Mouse (Mus musculus) common myeloid progenitor, adult 5-6 weeks (primary cell): ENCODE results near the gene Afm. TPM values are rescaled to one million over a fixed set of nuclear protein-coding genes. Genes with fewer than 3 reads are reported as not detected.

Source experiments
- ATAC-seq: replicated peaks from 2 replicates; pipeline ENCODE4 v1.8.0; 2016; ENCODE audit warnings: low read depth, mild to moderate bottlenecking, moderate TSS enrichment, inconsistent platforms; ENCODE audit not compliant: poor library complexity, severe bottlenecking
- total RNA-seq: library from RNA; stranded (forward); fragments of 200-1000, 187-1606 nt; gene quantifications from 2 replicates; pipeline ENCODE4 v1.2.3, GENCODE M21; 2017

The Afm gene
- not detected in 2 replicates for total RNA-seq

DNA sequence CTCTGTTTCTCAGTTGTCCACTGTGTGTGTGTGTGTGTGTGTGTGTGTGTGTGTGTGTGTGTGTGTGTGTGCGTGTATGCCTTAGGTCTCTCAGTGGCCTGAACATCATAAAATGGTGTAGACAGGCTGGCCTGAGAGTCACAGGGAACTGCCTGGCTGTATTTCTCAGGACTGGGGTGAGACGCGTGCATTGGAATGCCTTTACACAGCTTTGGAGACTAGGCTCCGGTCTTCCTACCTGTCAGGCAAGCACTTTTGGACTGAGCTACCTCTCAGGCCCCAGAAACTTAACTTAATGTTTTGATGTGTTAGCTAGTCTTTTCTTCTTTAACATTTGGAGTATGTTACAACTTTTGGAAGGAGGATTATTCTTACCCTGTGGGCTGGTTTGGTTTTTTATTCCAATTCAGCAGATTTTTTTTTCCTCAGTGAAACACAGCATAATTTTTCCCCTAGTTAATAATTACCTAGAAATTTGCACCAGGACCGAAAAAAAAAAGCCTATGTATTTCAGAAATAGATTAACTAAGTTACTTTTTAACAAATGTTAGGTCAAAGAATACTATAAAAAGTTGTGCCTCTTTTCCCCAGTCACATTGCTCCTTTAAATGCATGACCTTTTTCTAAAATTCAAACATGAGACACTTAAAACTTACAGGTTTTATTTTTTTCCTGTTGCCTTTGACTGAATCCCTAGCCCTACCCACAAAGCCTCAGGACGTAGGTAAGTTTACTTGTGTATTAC lies at the start of gene Afm:
Gene Afm, plus strand, starts transcription at position 577 of the 745 bp plus-strand sequence.
- no peak for ATAC-seq

DNA sequence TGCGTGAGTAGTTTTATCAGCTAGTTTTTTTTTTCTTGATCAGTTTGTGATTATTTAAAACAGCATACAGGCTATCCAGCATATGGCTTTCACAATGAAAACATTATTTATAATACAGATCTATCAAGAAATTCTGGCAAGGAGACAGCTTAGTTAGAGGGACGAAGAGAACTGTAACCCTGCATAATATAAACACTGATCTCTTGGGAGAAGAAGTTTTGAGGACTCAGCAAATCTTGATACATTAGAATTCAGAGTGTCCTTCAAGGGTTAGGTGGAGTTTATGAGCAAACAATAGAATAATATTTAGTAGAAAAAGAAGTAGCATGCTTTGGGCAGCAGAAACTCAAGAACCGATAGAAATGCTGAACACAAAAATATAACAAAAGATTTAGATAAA lies 47.9 kb upstream of the Afm start:
- no peak for ATAC-seq

DNA sequence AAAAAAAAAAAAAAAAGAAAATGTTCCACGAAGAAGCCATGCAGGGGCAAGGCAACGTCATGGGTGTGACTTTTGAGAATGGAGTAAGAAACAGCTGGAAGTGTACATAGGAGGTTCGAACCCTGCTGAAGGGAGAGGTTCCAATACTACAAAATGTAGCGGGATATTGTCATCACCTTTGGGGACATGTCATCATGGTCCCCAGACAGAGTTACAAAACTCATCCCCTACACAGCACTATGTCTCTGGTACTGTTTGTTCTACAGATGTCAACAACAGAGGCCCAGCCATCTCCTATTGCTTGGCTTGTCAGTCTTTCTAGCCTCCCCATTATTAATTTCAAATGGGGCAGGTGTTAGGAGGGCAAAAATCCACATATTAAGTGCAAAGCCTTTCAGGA lies 44.8 kb upstream of the Afm start:
- ATAC-seq, result no peak

DNA sequence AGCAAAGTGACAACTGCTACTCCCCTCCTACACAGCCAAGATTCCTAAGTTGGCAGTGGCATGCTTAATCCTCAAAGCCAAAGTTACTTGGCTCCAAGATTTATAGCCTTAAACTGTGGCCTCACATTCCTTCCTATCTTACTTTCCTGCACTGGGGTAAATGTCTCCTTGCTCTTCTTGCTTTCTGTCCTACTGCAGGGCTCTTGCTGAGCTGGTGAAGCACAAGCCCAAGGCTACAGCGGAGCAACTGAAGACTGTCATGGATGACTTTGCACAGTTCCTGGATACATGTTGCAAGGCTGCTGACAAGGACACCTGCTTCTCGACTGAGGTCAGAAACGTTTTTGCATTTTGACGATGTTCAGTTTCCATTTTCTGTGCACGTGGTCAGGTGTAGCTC lies 44.4 kb upstream of the Afm start:
- no peak for ATAC-seq

DNA sequence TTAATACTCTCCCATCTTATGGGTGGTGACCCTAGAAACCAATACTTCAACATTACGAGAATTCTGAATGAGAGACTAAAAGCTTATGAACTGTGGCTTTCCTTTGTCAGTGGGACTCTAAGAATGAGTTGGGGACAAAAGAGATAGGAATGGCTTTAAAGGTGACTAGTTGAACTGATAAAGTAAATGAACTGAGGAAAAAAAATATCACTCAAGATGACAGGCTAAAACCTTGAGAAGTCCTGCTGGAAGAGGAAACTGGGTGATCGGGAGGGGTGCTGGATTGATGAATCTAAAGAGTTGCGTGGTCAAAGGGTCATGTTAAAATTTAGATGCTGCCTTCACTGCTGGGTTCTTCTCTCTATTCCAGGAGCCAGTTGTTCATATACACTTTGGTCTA lies 42.0 kb upstream of the Afm start:
- no peak for ATAC-seq

DNA sequence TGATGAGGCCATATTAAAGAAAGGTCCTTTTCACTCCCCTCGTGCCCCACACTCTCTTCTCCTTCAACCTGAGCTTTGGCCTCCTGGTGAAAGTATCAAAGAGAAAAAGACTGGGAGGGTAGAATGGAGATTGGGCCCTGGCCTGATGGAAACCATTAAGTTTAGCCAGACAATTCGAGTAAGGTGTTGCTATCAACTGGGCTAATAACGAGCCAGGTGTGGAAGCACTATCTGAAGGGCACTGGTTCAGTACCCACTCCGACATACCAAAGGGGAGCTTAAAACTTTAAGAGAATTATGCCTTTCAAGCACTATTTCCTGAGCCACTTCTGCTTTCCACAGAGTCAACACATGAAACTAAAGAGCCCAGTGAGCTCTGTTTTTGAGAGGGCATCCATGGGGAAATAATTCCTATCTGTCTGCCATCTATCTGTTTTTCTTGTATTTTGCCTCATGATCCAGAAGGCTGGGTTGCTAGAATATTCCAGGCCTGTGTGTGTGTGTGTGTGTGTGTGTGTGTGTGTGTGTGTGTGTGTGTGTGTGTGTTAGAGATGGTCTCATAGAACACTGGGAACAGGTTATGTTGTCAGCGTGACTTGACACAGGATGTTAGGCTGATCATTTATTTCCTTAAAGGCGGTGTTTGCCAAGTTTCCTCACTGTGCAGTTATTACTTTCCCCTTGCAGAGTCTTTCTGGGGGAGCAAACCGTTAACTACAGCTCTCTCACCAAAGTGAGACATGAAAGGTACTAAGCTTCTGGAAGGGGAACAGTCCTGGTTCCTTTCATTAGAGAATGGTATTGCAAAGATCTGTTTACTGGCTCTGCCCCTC lies 41.2 kb upstream of the Afm start:
- peak; percentile 54; the same call in 1 of the 2 replicates for ATAC-seq

DNA sequence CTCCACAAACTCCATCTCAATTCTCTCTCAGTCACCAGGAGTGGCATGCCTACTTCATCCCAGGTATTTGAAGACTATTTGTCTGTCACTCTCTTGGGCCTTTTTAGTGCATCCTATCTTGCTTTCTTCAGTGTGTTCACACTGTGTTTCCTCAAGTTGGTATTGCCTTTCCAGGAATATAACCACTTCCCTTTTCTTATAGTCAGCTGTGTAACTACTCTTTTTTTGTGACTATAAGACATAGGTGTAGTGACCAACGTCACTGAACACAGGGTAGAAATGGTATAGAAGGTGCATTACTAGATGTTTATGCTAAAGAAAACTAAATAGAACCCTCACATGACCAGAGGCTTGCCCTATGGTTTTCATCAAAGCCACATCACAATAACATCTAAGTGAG lies 39.8 kb upstream of the Afm start:
- 0 out of 2 replicates have a peak, but pooled peaks have one; percentile 39 for ATAC-seq

DNA sequence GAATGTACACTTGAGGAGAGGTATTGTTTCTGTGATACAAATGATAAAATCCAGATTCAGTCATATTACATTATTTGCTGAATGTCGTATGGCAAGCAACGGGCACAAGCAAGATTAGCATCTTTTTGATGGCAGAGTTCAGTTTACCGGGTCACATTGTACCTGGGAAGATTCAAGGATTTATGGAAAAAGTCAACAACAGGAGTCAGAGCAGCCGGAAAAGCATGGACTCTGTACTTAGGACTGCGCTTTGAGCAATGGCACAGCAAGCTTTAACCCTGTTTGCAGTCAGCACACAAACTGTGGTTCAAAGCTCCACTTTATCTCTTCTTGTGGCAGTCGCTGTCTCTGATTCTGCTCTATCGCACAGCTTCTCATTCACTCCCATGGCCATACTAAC lies 33.1 kb upstream of the Afm start:
- no peak for ATAC-seq

DNA sequence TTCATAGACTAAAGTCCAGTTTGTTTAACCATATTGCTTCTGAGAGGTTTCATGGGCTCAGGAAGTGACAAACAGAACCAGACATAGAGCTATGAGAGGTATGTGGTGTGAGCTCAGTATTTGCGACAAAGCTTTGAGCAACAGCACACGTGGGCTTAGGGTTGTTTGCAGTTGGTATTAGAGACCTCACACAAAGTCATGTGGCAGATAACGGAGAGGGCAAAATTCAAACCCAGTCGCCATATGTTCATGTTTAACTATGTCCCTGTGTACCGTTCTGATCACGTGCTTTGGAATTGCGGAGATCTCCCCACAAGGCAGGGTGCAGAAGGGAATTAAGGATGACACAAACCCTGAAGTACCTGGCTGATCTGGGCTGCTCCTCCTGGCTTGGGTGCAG lies 30.4 kb upstream of the Afm start:
- no peak for ATAC-seq

DNA sequence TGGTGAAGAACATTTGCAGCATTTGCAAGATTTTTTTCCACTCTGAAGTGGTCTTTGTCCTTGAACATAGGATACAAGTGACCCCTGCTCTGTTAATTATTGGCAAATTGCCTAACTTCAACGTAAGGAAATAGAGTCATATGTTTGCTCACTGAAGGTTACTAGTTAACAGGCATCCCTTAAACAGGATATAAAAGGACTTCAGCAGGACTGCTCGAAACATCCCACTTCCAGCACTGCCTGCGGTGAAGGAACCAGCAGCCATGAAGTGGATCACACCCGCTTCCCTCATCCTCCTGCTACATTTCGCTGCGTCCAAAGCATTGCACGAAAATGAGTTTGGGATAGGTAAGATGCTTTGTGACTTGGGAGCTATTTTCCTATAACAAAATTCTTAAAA lies 28.2 kb upstream of the Afm start, which contains the start of gene Afp:
Gene Afp, plus strand, starts transcription at position 220 of the 400 bp plus-strand sequence.
- ATAC-seq, result no peak

DNA sequence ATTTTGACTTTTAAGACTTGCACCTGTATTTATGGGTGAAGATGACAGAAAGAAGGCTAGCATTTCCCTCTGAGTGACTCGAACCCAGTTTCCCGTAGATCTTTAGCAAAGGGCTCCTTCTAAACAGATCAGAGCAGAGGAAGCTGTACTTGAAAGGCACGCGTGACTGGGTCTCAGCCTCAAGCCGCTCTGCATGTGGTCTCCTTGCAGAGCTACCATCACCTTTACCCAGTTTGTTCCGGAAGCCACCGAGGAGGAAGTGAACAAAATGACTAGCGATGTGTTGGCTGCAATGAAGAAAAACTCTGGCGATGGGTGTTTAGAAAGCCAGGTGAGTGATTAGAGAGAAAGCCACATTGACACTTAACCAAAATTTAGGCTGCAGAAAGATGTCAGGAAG lies 26.3 kb upstream of the Afm start:
- ATAC-seq, result peak; percentile 72

DNA sequence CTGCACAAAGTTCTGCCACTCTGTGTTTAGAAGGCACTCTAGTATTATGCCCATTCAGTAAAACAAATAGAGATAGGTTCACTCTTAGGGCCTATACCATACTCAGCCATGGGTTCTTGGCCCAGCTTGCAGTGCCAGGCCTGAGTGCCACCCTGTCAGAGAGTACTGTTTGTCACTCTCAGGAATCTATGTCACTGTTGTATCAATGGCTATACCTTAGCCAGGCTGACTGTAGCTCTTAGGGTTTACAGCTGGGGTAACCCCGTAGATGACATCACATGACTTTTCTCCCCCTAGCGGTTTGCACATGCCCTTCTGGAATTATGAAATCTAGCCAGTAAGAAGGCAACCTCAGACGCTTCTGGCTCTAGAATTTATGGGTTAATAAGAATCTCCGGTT lies 24.4 kb upstream of the Afm start:
- no peak for ATAC-seq

DNA sequence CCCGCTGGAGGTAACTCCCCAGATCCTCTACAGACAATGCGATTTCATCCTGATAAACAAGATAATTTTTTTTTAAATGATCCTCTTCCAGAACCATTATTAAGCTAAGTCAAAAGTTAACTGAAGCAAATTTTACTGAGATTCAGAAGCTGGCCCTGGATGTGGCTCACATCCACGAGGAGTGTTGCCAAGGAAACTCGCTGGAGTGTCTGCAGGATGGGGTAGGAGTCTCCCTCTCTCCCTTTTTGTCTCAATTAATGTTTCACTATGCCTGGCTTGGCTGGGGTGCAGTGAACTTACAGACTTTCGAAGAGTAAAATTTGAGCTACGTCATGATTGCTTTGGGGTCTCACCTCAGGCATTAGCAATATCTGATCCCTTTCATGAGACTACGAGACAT lies 19.2 kb upstream of the Afm start:
- ATAC-seq, result no peak

DNA sequence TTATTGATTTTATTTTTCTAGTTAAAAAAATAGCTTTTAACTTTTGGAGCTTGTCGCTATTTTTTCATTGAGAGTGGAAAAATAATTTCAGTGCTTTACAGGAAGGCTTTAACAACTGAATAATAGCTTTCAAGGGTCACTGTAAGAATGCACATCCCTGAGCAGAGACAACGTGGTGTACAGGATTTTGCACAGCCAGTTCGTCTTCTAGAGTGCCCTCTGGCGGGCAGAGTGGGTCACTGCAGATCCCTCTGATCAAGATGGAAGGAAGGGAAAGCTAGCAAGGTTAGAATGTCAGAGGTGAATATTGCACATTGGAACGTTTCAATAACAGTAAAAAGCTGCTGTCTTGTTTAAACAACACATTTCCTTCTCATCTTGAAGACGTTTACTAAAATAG lies 18.0 kb upstream of the Afm start:
- ATAC-seq, result peak; percentile 95

DNA sequence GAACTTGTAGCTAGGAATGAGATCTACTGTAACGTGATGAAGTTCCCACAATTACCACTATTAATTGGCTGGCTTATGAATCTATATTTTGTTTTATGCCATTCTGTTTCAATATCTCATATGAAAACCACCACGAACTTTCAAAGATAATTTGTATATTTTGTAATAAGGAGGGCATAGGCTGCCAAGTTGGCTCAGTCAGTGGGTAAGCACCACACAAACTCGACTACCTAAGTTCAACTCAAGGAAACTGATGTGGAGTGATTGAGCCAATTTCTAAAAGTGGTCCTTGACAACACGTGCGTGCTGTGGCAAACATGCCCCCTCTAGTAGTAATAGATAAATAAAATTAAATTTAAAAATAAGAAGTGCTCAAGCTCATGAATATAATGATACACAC lies 17.0 kb upstream of the Afm start:
- no peak for ATAC-seq

DNA sequence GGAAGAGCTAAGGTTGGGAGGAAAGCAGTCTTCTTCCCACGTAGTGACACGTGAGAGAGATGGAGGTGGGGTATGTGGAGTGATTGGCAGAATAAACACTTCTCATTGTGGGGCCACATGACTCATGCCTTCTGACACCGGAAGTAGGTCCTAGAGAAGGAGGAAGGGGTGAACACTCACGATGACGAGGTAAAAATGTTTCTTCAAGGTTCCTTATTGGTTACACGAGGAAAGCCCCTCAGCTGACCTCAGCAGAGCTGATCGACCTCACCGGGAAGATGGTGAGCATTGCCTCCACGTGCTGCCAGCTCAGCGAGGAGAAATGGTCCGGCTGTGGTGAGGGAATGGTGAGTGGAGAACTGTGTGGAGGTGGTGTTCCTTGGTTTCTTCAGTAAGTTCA lies 14.0 kb upstream of the Afm start:
- peak; percentile 84 for ATAC-seq

DNA sequence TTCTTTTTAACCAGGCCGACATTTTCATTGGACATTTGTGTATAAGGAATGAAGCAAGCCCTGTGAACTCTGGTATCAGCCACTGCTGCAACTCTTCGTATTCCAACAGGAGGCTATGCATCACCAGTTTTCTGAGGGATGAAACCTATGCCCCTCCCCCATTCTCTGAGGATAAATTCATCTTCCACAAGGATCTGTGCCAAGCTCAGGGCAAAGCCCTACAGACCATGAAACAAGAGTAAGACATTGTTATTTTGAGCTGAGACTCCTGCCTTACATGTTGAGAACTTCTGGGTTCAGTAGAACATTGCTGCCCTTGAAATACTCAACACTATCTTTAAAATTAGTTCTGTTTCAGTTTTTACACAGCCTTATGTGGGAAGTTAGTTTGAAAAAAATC lies 12.2 kb upstream of the Afm start:
- ATAC-seq, result no peak

DNA sequence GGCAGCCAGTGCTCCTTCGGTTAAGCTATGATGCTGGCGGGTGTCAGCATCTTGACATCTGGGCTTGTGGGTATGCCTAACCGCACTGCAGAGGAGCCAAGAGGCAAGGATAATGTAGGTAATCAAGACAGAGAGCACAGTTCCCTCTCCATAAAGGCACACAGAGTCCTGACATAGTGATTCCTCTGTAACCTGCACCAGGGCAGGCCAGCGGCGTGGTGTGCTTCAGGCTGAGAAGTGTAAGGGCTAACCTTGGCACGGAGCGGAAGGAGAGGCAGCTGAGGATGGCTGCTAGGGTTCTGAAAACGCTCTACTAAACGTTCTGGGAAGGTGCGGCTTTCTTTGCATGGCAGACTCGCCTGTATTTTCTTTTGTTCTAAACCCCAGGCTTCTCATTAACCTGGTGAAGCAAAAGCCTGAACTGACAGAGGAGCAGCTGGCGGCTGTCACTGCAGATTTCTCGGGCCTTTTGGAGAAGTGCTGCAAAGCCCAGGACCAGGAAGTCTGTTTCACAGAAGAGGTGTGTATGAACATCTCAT lies 11.3 kb upstream of the Afm start:
- no peak for ATAC-seq

DNA sequence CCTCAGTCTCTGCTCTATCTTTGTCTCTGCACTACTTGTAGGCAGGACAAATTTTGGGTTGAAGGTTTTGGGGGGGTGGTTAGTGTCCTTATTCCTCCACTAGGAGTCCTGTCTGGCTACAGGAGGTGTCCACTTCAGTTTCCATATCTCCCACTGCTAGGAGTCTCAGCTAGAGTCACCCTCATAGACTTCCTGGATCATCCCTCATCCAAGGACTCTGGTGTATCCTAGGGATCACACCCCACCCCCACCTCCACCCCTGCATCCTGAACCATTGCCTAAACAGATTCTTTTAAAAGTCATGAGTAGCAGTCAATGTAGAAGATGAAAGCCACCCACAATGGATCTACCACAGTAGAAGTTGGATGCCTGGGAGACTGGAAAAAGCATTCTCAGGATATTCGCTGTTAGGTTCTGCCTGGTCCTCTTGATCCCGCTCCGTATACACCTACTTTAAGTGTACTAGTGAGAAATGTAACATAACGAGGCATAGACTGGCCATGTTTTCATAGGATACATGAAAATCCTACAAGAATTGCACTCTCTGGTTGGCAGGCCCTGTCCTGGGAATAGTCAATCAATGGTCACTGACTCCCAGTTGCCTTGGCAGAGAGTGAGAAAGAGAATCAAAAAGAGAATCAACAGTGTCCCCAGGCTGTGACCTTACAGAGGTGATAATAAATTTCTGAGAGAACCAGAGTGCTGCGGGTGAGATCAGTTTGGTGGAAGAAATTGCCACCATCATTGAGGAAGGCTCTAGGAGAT lies 8.7 kb upstream of the Afm start:
- no peak for ATAC-seq

DNA sequence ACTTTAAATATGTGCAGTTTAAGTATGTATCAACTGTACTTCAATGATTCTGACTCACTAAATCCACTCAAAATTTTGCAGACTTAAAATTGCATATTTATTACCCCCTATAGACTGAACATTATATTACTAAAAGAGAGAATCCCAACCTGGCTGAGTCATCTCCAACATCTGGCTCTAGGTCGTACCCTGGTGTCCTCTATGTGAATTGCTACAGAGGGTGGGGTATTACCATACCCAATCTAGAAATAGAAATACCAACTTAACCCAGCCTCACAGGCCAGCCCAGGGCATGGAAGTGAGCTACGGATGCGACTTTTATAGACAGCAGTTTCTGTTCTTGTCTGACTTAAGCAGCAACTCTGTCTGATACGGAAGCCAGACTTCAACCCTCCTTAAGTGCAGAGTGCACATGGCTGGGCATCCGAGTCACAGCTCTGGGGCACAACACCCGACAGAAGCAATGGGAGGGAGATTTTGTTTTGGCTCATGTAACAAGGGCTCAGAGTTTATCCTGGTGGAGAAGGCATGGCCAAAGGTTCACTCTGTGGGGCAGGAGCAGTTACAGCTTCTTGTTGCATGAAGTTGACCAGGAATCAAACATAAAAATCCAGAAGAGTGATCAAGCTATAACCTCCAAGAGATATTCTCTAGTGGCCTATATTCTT lies 6.3 kb upstream of the Afm start:
- peak; percentile 66; the same call in 1 of the 2 replicates for ATAC-seq
